ENCODE assay signal across 21 mouse cellular contexts in genomic region chr11:44425626-44426025, GRCm38 (mm10). TPM values are rescaled to one million over a fixed set of nuclear protein-coding genes. Genes with fewer than 3 reads are reported as not detected.
"Had no signal": no experiment of that assay in that cellular context is flagged by ENCODE, and none has a peak within 500 bp of the region (broad histone marks: within the 10 kb centered on the region; RNA-seq: fewer than 3 reads in every experiment).

No protein-coding gene starts in this region.

- H3K27me3 ChIP-seq: limb, embryonic 12.5 days; lung, embryonic 15.5 days had no signal

- H3K27ac ChIP-seq: kidney, postnatal 0 days; layer of hippocampus, adult 2 months; limb, embryonic 12.5 days; liver, embryonic 13.5 days; lung, embryonic 15.5 days; midbrain, embryonic 10.5 days had no signal

- H3K9ac ChIP-seq: limb, embryonic 12.5 days; liver, embryonic 13.5 days; liver, postnatal 0 days; lung, embryonic 15.5 days had no signal

- ATAC-seq: liver, postnatal 0 days; midbrain, embryonic 16.5 days had no signal

- H3K9me3 ChIP-seq: limb, embryonic 12.5 days; liver, embryonic 13.5 days; lung, embryonic 15.5 days; midbrain, embryonic 10.5 days had no signal

- H3K36me3 ChIP-seq: limb, embryonic 12.5 days; liver, embryonic 13.5 days; lung, embryonic 15.5 days; midbrain, embryonic 10.5 days had no signal

- H3K4me3 ChIP-seq: layer of hippocampus, adult 2 months; limb, embryonic 12.5 days; liver, embryonic 13.5 days; lung, embryonic 15.5 days; midbrain, embryonic 10.5 days had no signal

- DNase-seq: kidney, adult 9 months; kidney, postnatal 4 days; liver; liver, embryonic 13.5 days; liver, postnatal 0 days; lung, postnatal 36 days; spleen, adult 18-20 months; thymus, adult 2 months; thymus, postnatal 36 days had no signal

- H3K4me2 ChIP-seq: limb, embryonic 12.5 days; liver, embryonic 13.5 days; lung, embryonic 15.5 days had no signal

- H3K4me1 ChIP-seq: liver, embryonic 13.5 days; lung, embryonic 15.5 days; midbrain, embryonic 10.5 days had no signal

RNA-seq across cellular contexts. Expression of gene Il12b, which starts 25.8 kb away (rescaled TPM):
- total RNA-seq: layer of hippocampus, adult 2 months; layer of hippocampus, postnatal 10 days; left cerebral cortex, postnatal 36 days; megakaryocyte, adult 5-6 weeks had no signal
- polyA plus RNA-seq: limb, embryonic 12.5 days; liver, embryonic 13.5 days; liver, postnatal 0 days; lung, embryonic 15.5 days; midbrain, embryonic 10.5 days; midbrain, embryonic 16.5 days; neural tube, embryonic 14.5 days; stomach, embryonic 14.5 days; testis, adult 2 months had no signal
